Mouse (Mus musculus) kidney, embryonic 14.5 days (tissue): Measurements from ENCODE around the gene Clip2. TPM values are rescaled to one million over a fixed set of nuclear protein-coding genes. Genes with fewer than 3 reads are reported as not detected.

Experiments used
- microRNA-seq: library from miRNA; unstranded; fragments of <30 nt; microRNA quantifications from one replicate; pipeline ENCODE4, GENCODE M21; 2016
- polyA plus RNA-seq: library from polyadenylated mRNA; unstranded; fragments of >200 nt; fragmentation: Nextera tagmentation; extraction: Ambion mirVana; gene quantifications from 2 replicates; pipeline ENCODE4 v1.2.1, GENCODE M21; 2014

The Clip2 gene
- polyA plus RNA-seq, 1 experiment from 2014 or later: 4.4 TPM

Small RNA genes lying within 50 kb of the gene (microRNA-seq; reads per million reads assigned to microRNA genes)
- gene Gm26340 (not detected), gene Mir7228 (not detected)

Other genes starting within 250 kb of the Clip2 start
- gene Gtf2i, start 237.7 kb downstream of the Clip2 start, polyA plus RNA-seq: 131 and 196 TPM in 2 replicates
- 60.9 and 84.8 TPM in 2 replicates for gene Gtf2ird1, start 95.7 kb downstream of the Clip2 start, polyA plus RNA-seq
- gene Syna, start 7.7 kb upstream of the Clip2 start, polyA plus RNA-seq: 0.14 TPM in 1 of 2 replicates, not detected in the other
- gene Rfc2, start 28.9 kb upstream of the Clip2 start, polyA plus RNA-seq: 309 and 333 TPM in 2 replicates
- 1.8 and 2.2 TPM in 2 replicates for gene Lat2, start 62.6 kb upstream of the Clip2 start, polyA plus RNA-seq
- 463 and 491 TPM in 2 replicates for gene Eif4h, start 87.1 kb upstream of the Clip2 start, polyA plus RNA-seq
- 6.7 and 9.1 TPM in 2 replicates for gene Limk1, start 136.2 kb upstream of the Clip2 start, polyA plus RNA-seq
- 7.7 and 9.5 TPM in 2 replicates for gene Eln, start 194.9 kb upstream of the Clip2 start, polyA plus RNA-seq